Mouse (Mus musculus) heart, embryonic 14.5 days (tissue): ENCODE measurements around the gene Actn2. TPM values are rescaled to one million over a fixed set of nuclear protein-coding genes. Genes with fewer than 3 reads are reported as not detected.

Experiments
- ATAC-seq: fragments of 200-750 bp; cut with Nextera tagmentation; 2 replicates; pipeline ENCODE4 v1.8.0; 2017; ENCODE audit warnings: low read depth, moderate TSS enrichment; ENCODE audit not compliant: insufficient number of reproducible peaks, insufficient read depth, low FRiP score
- H3K27ac ChIP-seq, 2 experiments: fragments of 200-500 bp in 1 of 2; fragments of 300-500 bp in 1 of 2; sonication (generic) in 1 of 2; replicated peaks in 1 of 2; 2 replicates each; pipeline ENCODE4 v1.5.1; 2012 to 2014; ENCODE audit warnings: low read depth in 2 of 2, low read length in 2 of 2, control low read depth in 1 of 2, mild to moderate bottlenecking in 1 of 2, mixed read lengths in 1 of 2; ENCODE audit not compliant: control insufficient read depth in 1 of 2, insufficient read depth in 1 of 2
- H3K27me3 ChIP-seq: fragments of 300-500 bp; sonication (generic); 2 replicates; pipeline ENCODE4 v1.6.1; 2014; ENCODE audit warnings: mild to moderate bottlenecking, low read length, control low read depth; ENCODE audit not compliant: control insufficient read depth, insufficient read depth
- H3K36me3 ChIP-seq: fragments of 300-500 bp; sonication (generic); 2 replicates; pipeline ENCODE4 v1.6.1; 2014; ENCODE audit warnings: mild to moderate bottlenecking, control low read depth, low read length, mixed read lengths; ENCODE audit not compliant: control insufficient read depth, insufficient read depth
- H3K4me1 ChIP-seq, 2 experiments: fragments of 200-500 bp in 1 of 2; fragments of 300-500 bp in 1 of 2; sonication (generic) in 1 of 2; 2 replicates each; pipeline ENCODE4 v1.6.1; 2012 to 2014; ENCODE audit warnings: low read length in 2 of 2, control low read depth in 1 of 2, mixed read lengths in 1 of 2; ENCODE audit not compliant: control insufficient read depth in 2 of 2, insufficient read depth in 2 of 2
- H3K4me2 ChIP-seq: fragments of 300-500 bp; sonication (generic); 2 replicates; pipeline ENCODE4 v1.6.1; 2014; ENCODE audit warnings: mild to moderate bottlenecking, low read length
- H3K4me3 ChIP-seq, 2 experiments: fragments of 200-500 bp in 1 of 2; fragments of 300-500 bp in 1 of 2; sonication (generic) in 1 of 2; 2 replicates each; pipeline ENCODE4 v1.5.1; 2012 to 2014; ENCODE audit warnings: low read length in 2 of 2, mild to moderate bottlenecking in 2 of 2, control low read depth in 1 of 2, low read depth in 1 of 2, moderate library complexity in 1 of 2; ENCODE audit not compliant: control insufficient read depth in 1 of 2, insufficient read depth in 1 of 2
- H3K9ac ChIP-seq: fragments of 300-500 bp; sonication (generic); 2 replicates; pipeline ENCODE4 v1.6.1; 2014; ENCODE audit warnings: mild to moderate bottlenecking, low read length
- H3K9me3 ChIP-seq: fragments of 300-500 bp; sonication (generic); 2 replicates; pipeline ENCODE4 v1.6.1; 2016; ENCODE audit warnings: low read length, control low read depth; ENCODE audit not compliant: control insufficient read depth
- WGBS: fragments of 180-500 bp; shearing (Covaris S2); extraction: QIAGEN DNeasy Blood & Tissue Kit; methylation state at CpG from one replicate; pipeline ENCODE4 v1.1.7; 2014; 5-methylcytosine and 5-hydroxymethylcytosine counted together
- polyA plus RNA-seq: library from polyadenylated mRNA; unstranded; fragments of >200 nt; fragmentation: Nextera tagmentation; extraction: Ambion mirVana; gene quantifications from 2 replicates; pipeline ENCODE4 v1.2.1, GENCODE M21; 2014

Gene Actn2
- polyA plus RNA-seq: 1,376 and 1,533 TPM in 2 replicates

GRCm38 (mm10) chr13:12340183-12340975 lies at the start of gene Actn2:
Actn2 (minus strand) TSS chr13:12340760.
- peak within 1 kb of the TSS; percentile 93 for H3K9ac ChIP-seq
- H3K27me3 ChIP-seq: no peaks in the 10 kb centered on the region
- peaks cover 0 to 3% of the 10 kb centered on the region in 2 experiments; a peak in 1 of 4 replicates for H3K4me1 ChIP-seq
- under 1% methylated on average over 43 of the region's 43 CpGs for WGBS
- H3K9me3 ChIP-seq: no peaks in the 10 kb centered on the region
- H3K27ac ChIP-seq: peak within 1 kb of the TSS; percentile 91 to 97
- H3K4me2 ChIP-seq: peak within 1 kb of the TSS; percentile 81
- ATAC-seq: peak; percentile 84
- peaks cover 15% of the 10 kb centered on the region for H3K36me3 ChIP-seq
- H3K4me3 ChIP-seq: peak within 1 kb of the TSS; percentile 72 to 84

- H3K27me3 ChIP-seq: no peaks in the 10 kb centered on the region
- H3K9me3 ChIP-seq: 0 out of 2 replicates have a peak, but pooled peaks cover 6% of the 10 kb centered on the region
- no peak overlapping the region for H3K4me2 ChIP-seq
- H3K4me3 ChIP-seq: no peak overlapping the region
- peak overlapping the region in 1 of 2 experiments; percentile 73; a peak in 2 of 4 replicates for H3K27ac ChIP-seq
- no peak overlapping the region; the same call in 1 of the 2 replicates for H3K9ac ChIP-seq
- no peaks in the 10 kb centered on the region for H3K36me3 ChIP-seq
- no peak for ATAC-seq
- peaks cover 0 to 8% of the 10 kb centered on the region in 2 experiments; a peak in 2 of 4 replicates for H3K4me1 ChIP-seq
Observed at GRCm38 (mm10) chr13:12386286-12386685, 45.7 kb upstream of the Actn2 start.

DNA sequence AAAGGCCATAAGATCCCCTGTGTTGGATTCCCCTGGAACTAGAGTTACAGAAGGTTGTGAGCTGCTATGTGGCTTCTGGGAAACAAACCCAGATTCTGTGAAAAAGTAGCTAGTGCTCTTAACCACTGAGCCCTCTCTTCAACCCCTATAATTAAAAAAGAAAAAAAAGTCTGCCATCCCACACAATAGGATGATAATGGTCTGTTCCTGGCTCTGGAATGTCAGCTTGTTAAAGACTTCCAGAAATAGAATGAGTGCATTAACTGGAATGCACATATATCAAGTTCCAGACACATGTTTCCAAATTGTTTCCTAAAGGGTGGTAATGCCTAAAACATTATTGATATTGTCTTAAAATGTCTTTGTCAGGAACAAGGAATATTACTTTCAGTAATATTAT lies 44.2 kb upstream of the Actn2 start:
- Histone ChIP-seq H3K4me1 (peaks cover 0 to 8% of the 10 kb centered on the region in 2 experiments; a peak in 2 of 4 replicates), H3K9me3 (0 out of 2 replicates have a peak, but pooled peaks cover 6% of the 10 kb centered on the region), H3K4me3 (no peak overlapping the region), H3K4me2 (peak overlapping the region; percentile 12; the same call in 1 of the 2 replicates), H3K27ac (peak overlapping the region; percentile 73 to 84), H3K27me3 (no peaks in the 10 kb centered on the region), H3K36me3 (no peaks in the 10 kb centered on the region), H3K9ac (no peak overlapping the region)
- ATAC-seq: no peak

GRCm38 (mm10) chr13:12376778-12377177 lies 36.2 kb upstream of the Actn2 start:
- 57% methylated on average over 1 of the region's 1 CpGs for WGBS
- no peak for ATAC-seq

DNA sequence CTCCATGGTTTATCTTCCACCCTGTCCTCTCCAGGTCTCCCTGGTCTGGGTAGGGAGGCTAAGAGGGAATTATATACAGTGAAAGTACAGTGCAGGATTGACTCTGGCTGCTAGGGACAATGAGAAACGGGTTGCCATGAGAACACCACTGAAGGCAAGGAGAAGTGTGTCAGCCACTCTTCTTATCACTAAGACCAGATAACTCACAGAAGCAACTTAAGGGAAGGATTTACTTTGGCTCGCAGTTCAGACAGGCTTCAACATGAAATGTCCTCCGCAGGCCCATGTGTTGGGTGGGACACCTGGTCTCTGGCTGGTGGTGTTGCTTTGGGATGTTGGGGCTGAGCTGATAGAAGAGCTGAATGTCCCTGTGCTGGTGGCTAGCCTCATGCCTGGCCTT lies 32.2 kb upstream of the Actn2 start:
- ATAC-seq: no peak
- no peak overlapping the region for H3K9ac ChIP-seq
- H3K4me1 ChIP-seq: peaks cover 19 to 28% of the 10 kb centered on the region in 2 experiments
- no peak overlapping the region for H3K4me3 ChIP-seq
- no peaks in the 10 kb centered on the region for H3K9me3 ChIP-seq
- no peaks in the 10 kb centered on the region for H3K36me3 ChIP-seq
- WGBS: 17% methylated on average over 3 of the region's 3 CpGs
- H3K27me3 ChIP-seq: no peaks in the 10 kb centered on the region
- no peak overlapping the region for H3K4me2 ChIP-seq
- H3K27ac ChIP-seq: 0 out of 4 replicates have a peak overlapping the region, but pooled peaks of 1 of the 2 experiments have one; percentile 8

More at GRCm38 (mm10) chr13:12376778-12377177, 36.2 kb upstream of the Actn2 start:
- no peaks in the 10 kb centered on the region for H3K9me3 ChIP-seq
- H3K4me3 ChIP-seq: no peak overlapping the region
- peaks cover 3 to 6% of the 10 kb centered on the region in 2 experiments for H3K4me1 ChIP-seq
- no peak overlapping the region for H3K27ac ChIP-seq
- no peak overlapping the region for H3K4me2 ChIP-seq
- no peaks in the 10 kb centered on the region for H3K36me3 ChIP-seq
- no peaks in the 10 kb centered on the region for H3K27me3 ChIP-seq
- no peak overlapping the region for H3K9ac ChIP-seq

- Histone ChIP-seq H3K36me3 (no peaks in the 10 kb centered on the region), H3K9me3 (no peaks in the 10 kb centered on the region), H3K4me2 (peak overlapping the region; percentile 67), H3K27ac (peak overlapping the region; percentile 92 to 97), H3K4me1 (peaks cover 19 to 28% of the 10 kb centered on the region in 2 experiments), H3K9ac (peak overlapping the region; percentile 76), H3K27me3 (no peaks in the 10 kb centered on the region), H3K4me3 (peak overlapping the region in 1 of 2 experiments; percentile 19; a peak in 1 of 4 replicates)
- peak; percentile 90 for ATAC-seq
- WGBS: 36% methylated on average over 11 of the region's 11 CpGs
Observed at GRCm38 (mm10) chr13:12369930-12370329, 29.4 kb upstream of the Actn2 start.

DNA sequence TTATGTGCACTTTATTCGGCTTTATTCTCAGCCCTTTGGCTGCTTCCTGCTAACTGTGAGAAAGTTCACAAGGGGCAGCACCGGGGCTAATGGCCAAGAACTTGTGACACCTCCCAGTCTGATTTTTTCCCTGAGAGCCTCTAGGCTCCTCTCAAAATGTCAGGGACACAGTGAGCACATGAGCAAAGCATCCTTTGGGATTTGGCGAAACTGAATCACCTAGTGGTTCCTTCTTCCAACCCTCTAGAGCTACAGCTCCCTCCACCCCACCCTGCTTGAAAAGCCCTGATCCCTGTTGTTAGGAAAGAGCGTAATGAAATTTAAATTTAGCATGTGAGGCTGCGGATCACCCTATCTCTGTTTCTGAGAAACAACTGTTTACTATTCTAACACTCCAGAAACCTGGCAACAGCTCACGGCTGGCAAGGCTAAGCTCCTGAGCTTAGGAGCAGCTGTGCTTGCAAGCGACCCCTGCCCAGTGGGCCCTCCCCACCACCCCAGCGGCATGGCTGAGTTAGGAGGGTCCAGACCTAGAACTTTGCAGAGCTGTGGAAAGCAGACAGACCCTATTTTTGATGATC lies 28.6 kb upstream of the Actn2 start:
- peak overlapping the region; percentile 92 to 97 for H3K27ac ChIP-seq
- peak overlapping the region; percentile 67 for H3K4me2 ChIP-seq
- H3K9ac ChIP-seq: peak overlapping the region; percentile 76
- H3K27me3 ChIP-seq: no peaks in the 10 kb centered on the region
- H3K4me3 ChIP-seq: peak overlapping the region; percentile 4 to 19; a peak in 3 of 4 replicates
- no peaks in the 10 kb centered on the region for H3K9me3 ChIP-seq
- H3K4me1 ChIP-seq: peaks cover 19 to 28% of the 10 kb centered on the region in 2 experiments
- H3K36me3 ChIP-seq: no peaks in the 10 kb centered on the region
- 20% methylated on average over 8 of the region's 8 CpGs for WGBS
- peak; percentile 40; the same call in 1 of the 2 replicates for ATAC-seq
